Mouse (Mus musculus) heart, adult 2 months (tissue): ENCODE data around the gene Gale.

Experiments
- CTCF ChIP-seq: fragments of 200-600 bp; IDR thresholded peaks from 2 replicates; pipeline ENCODE4 v1.8.1; 2022; ENCODE audit warnings: antibody characterized with exemption, mild to moderate bottlenecking, moderate library complexity
- EP300 ChIP-seq: fragments of 200-500 bp; IDR thresholded peaks from 2 replicates; pipeline ENCODE4 v1.6.1; 2011; ENCODE audit warnings: low read depth, low read length, control low read depth; ENCODE audit not compliant: insufficient read depth
- POLR2A ChIP-seq: fragments of 200-500 bp; IDR thresholded peaks from 2 replicates; pipeline ENCODE4 v1.6.1; 2011; ENCODE audit warnings: mild to moderate bottlenecking, low read depth, low read length, control low read depth; ENCODE audit not compliant: insufficient read depth

GRCm38 (mm10) chr4:135985193-135985592, 21.7 kb downstream of the Gale start:
- TF ChIP-seq CTCF (no peak), POLR2A (no peak), EP300 (no peak)
